Mouse (Mus musculus) fibroblast of lung, adult 2 months (primary cell): ENCODE data around the gene Msi1.
"Not testable (repeated sequence)": the region's sequence is repeated elsewhere in the genome, so short reads cannot be mapped to it uniquely, and the experiment has no call there.

Experiments used
- DNase-seq: peaks from one replicate; pipeline ENCODE4 v3.0.0-alpha.2; 2011; ENCODE audit warnings: low read depth

Gene Msi1

GRCm38 (mm10) chr5:115434280-115434852 is 5.0 kb downstream of the Msi1 start:
- DNase-seq = no peak

GRCm38 (mm10) chr5:115434853-115435754 is 5.7 kb downstream of the Msi1 start:
- no peak for DNase-seq

GRCm38 (mm10) chr5:115435755-115436379 is 6.5 kb downstream of the Msi1 start:
- DNase-seq = no peak

- no peak for DNase-seq
Observed at GRCm38 (mm10) chr5:115436421-115437124, 7.2 kb downstream of the Msi1 start.

GRCm38 (mm10) chr5:115437242-115437944 is 8.0 kb downstream of the Msi1 start:
- no peak for DNase-seq

- DNase-seq = no peak
Observed at GRCm38 (mm10) chr5:115437945-115438315, 8.5 kb downstream of the Msi1 start.

GRCm38 (mm10) chr5:115438667-115439066 is 9.3 kb downstream of the Msi1 start:
- DNase-seq = no peak

- DNase-seq = peak; percentile 39
Observed at GRCm38 (mm10) chr5:115441205-115441849, 11.9 kb downstream of the Msi1 start.

- not testable (repeated sequence) for DNase-seq
Observed at GRCm38 (mm10) chr5:115442663-115443062, 13.3 kb downstream of the Msi1 start.

- DNase-seq = no peak
Observed at GRCm38 (mm10) chr5:115444130-115444529, 14.7 kb downstream of the Msi1 start.

GRCm38 (mm10) chr5:115447108-115447507 is 17.7 kb downstream of the Msi1 start:
- no peak for DNase-seq

GRCm38 (mm10) chr5:115449247-115449646 is 19.8 kb downstream of the Msi1 start:
- DNase-seq = no peak

GRCm38 (mm10) chr5:115450410-115451317 is 21.3 kb downstream of the Msi1 start:
- no peak for DNase-seq

- DNase-seq = no peak
Observed at GRCm38 (mm10) chr5:115454422-115455090, 25.2 kb downstream of the Msi1 start.

GRCm38 (mm10) chr5:115455838-115456237 is 26.4 kb downstream of the Msi1 start:
- DNase-seq = no peak

GRCm38 (mm10) chr5:115458918-115459317 is 29.5 kb downstream of the Msi1 start:
- DNase-seq = no peak

GRCm38 (mm10) chr5:115464408-115465115 is 35.2 kb downstream of the Msi1 start:
- no peak for DNase-seq

GRCm38 (mm10) chr5:115465642-115466420 is 36.4 kb downstream of the Msi1 start, which contains the start of gene Pla2g1b:
Gene Pla2g1b (plus strand): TSS chr5:115466262.
- no peak for DNase-seq
